Mouse (Mus musculus): ENCODE data around the gene BC030499. TPM values are rescaled to one million over a fixed set of nuclear protein-coding genes. Genes with fewer than 3 reads are reported as not detected.

The BC030499 gene
- polyA plus RNA-seq, 2 experiments, result 0.25 TPM; not detected in 1

DNA sequence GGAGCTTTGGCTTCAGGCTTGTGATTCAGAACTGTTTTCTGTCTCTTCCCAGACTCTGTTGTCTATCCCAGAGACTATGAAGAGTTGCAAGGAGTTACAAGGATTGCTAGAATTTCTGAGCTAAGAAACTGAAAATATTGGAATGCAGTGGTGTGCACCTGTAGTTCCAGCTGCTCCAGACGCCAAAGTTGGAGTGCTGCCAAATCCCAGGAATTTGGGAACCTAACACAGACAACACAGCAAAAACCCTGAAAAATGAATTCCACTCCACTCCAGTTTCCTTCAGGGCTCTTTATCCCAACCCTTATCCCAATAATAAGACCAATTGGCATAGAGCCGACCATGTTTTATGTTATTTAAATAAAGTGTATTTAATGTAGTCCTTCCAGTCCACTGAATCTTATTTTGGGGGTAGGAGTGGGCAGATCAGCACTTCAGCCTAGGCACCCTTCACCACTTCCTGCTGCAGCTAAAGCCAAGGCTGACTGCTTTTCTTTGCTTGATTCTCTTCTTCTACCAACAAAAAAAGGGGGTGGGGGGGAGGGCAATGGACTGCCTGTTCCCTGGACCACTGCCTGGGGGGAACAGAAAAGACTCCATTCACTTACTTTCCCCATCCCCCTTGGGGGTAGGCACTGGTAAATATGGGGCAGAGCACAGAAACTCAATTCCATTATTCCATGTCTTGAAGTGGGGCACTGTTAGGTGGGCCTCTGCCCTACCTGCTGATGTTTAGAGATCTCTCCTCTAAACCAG is 31.6 kb downstream of the BC030499 start:
- H3K4me2 ChIP-seq (ENCODE audit: low read depth), result peak overlapping the region; percentile 49

DNA sequence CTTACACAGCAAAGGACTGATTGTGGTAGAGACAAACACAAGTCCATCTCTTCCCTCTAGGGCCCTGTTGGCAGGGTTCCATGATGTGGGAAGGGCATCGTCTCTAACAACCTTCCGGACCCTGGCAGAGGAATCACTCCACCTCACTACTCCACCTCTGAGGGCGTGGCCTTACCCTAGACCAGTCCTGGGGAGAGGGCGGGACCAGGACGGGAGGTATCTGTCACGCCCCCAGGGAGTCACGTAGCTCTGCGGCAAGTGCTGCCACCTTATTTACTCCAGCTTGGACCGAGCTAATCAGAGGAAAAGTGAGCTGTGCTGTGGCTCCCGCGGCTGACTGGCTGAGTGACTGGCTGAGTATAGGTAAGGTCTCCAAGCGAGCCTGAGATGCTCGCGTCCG is 32.2 kb downstream of the BC030499 start, which contains the start of gene Aldoc:
Gene Aldoc (plus strand): TSS at position 109 of the 400 bp plus-strand sequence.
- peak; percentile 94 for ATAC-seq (ENCODE audit: insufficient read depth)

More for the DNA sequence above, 31.6 kb downstream of the BC030499 start:
- Histone ChIP-seq H3K9me3 (ENCODE audit: control insufficient read depth, low read length) (no peaks in the 10 kb centered on the region), H3K4me1 (replicated peaks; ENCODE audit: control insufficient read depth in 2 of 2, insufficient read depth in 2 of 2, low read length in 1 of 2) (peaks cover 6 to 9% of the 10 kb centered on the region in 2 experiments), H3K4me3 (ENCODE audit: insufficient read depth in 1 of 2, low read depth in 2 of 2, low read length in 2 of 2) (no peak overlapping the region), H3K9ac (replicated peaks) (no peak overlapping the region), H3K36me3 (replicated peaks; ENCODE audit: control insufficient read depth, insufficient read depth, low read depth) (peaks cover 54% of the 10 kb centered on the region), H3K27me3 (ENCODE audit: control insufficient read depth, insufficient read depth, low read length) (no peaks in the 10 kb centered on the region), H3K27ac (no peak overlapping the region)
- WGBS (ENCODE audit: insufficient replicate concordance), result 75% methylated on average over 2 of the region's 2 CpGs
- DNase-seq (ENCODE audit: low read depth in 3 of 3, low spot score in 3 of 3), result no peak
- no peak; the same call in 1 of the 2 replicates for ATAC-seq (ENCODE audit: insufficient read depth)
- TF ChIP-seq CTCF (IDR thresholded peaks at IDR 0.05; ENCODE audit: low read depth) (no peak), EP300 (IDR thresholded peaks at IDR 0.05; ENCODE audit: low read depth) (no peak)

DNA sequence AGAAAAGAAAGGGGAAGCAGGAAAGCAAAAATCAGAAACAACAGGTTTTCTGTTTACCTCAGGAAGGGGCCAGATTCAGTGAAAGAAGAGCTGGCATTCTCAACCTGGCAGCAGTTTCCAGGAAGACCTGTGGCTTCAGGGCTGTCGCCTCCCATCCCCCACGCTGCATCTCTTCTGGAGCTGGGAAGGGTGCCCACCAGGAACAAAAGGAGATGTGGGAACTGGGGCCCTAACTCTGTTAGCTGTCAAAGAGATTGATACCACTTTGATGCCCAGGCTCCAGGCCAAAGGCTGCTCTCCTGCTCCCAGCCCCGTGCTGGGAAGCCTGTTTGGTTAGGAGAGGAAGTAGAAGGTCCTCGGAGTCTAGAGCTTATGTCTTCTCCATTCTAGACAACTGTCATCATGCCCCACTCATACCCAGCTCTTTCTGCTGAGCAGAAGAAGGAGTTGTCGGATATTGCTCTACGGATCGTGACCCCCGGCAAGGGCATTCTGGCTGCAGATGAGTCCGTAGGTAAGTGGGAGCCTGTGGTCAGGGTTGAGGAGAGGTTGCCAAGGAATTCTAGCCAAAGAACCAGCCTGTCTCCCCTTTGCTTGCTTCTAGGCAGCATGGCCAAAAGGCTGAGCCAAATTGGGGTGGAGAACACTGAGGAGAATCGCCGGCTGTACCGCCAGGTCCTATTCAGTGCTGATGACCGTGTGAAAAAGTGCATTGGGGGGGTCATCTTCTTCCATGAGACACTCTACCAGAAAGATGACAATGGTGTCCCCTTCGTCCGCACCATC is 33.6 kb downstream of the BC030499 start:
- Histone ChIP-seq H3K36me3 (replicated peaks; ENCODE audit: control insufficient read depth, insufficient read depth, low read depth) (peaks cover 35% of the 10 kb centered on the region), H3K27ac (no peak overlapping the region), H3K27me3 (ENCODE audit: control insufficient read depth, insufficient read depth, low read length) (no peaks in the 10 kb centered on the region), H3K9me3 (ENCODE audit: control insufficient read depth, low read length) (no peaks in the 10 kb centered on the region), H3K4me3 (ENCODE audit: insufficient read depth in 1 of 2, low read depth in 2 of 2, low read length in 2 of 2) (no peak overlapping the region), H3K4me1 (replicated peaks; ENCODE audit: control insufficient read depth in 2 of 2, insufficient read depth in 2 of 2, low read length in 1 of 2) (peaks cover 8 to 13% of the 10 kb centered on the region in 2 experiments), H3K4me2 (ENCODE audit: low read depth) (no peak overlapping the region), H3K9ac (replicated peaks) (no peak overlapping the region)
- WGBS (ENCODE audit: insufficient replicate concordance), result 79% methylated on average over 15 of the region's 15 CpGs
- no peak for ATAC-seq (ENCODE audit: insufficient read depth)
- no peak for DNase-seq (ENCODE audit: low read depth in 3 of 3, low spot score in 3 of 3)
- TF ChIP-seq EP300 (IDR thresholded peaks at IDR 0.05; ENCODE audit: low read depth), result no peak
- TF ChIP-seq CTCF (IDR thresholded peaks at IDR 0.05; ENCODE audit: low read depth), result no peak

More for the DNA sequence above, 32.2 kb downstream of the BC030499 start, which contains the start of gene Aldoc:
- no peak within 1 kb of the TSS for H3K27ac ChIP-seq
- H3K27me3 ChIP-seq (ENCODE audit: control insufficient read depth, insufficient read depth, low read length), result no peaks in the 10 kb centered on the region
- H3K9me3 ChIP-seq (ENCODE audit: control insufficient read depth, low read length), result no peaks in the 10 kb centered on the region
- peak within 1 kb of the TSS; percentile 49 for H3K4me2 ChIP-seq (ENCODE audit: low read depth)
- under 1% methylated on average over 15 of the region's 15 CpGs for WGBS (ENCODE audit: insufficient replicate concordance)
- H3K4me1 ChIP-seq (replicated peaks; ENCODE audit: control insufficient read depth in 2 of 2, insufficient read depth in 2 of 2, low read length in 1 of 2), result peaks cover 6 to 9% of the 10 kb centered on the region in 2 experiments
- TF ChIP-seq EP300 (IDR thresholded peaks at IDR 0.05; ENCODE audit: low read depth), result no peak
- 0 out of 2 replicates have a peak, but pooled peaks have one; percentile 24 for TF ChIP-seq CTCF (IDR thresholded peaks at IDR 0.05; ENCODE audit: low read depth)
- DNase-seq (ENCODE audit: low read depth in 3 of 3, low spot score in 3 of 3), result peak; percentile 79 to 85 (median 80)
- peaks cover 48% of the 10 kb centered on the region for H3K36me3 ChIP-seq (replicated peaks; ENCODE audit: control insufficient read depth, insufficient read depth, low read depth)
- no peak within 1 kb of the TSS; the same call in 1 of the 2 replicates for H3K9ac ChIP-seq (replicated peaks)
- H3K4me3 ChIP-seq (ENCODE audit: insufficient read depth in 1 of 2, low read depth in 2 of 2, low read length in 2 of 2), result peak within 1 kb of the TSS in 1 of 2 experiments; percentile 14; a peak in 2 of 4 replicates

DNA sequence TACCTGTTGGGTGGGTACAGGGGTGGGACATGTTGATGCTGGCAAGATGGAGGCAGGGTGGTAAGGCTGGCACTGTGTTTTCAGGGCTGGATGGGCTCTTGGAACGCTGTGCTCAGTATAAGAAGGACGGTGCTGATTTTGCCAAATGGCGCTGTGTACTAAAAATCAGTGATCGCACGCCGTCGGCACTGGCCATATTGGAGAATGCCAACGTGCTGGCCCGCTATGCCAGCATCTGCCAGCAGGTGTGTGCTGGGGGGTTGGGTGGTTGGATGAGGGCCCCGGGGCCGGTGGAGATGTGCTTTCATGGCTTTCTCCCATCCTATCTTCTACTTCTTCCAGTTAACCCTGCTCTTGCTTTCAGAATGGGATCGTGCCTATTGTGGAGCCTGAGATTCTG is 34.3 kb downstream of the BC030499 start:
- Histone ChIP-seq H3K4me1 (replicated peaks; ENCODE audit: control insufficient read depth in 2 of 2, insufficient read depth in 2 of 2, low read length in 1 of 2) (peaks cover 10 to 13% of the 10 kb centered on the region in 2 experiments), H3K27ac (no peak overlapping the region), H3K9ac (replicated peaks) (no peak overlapping the region), H3K36me3 (replicated peaks; ENCODE audit: control insufficient read depth, insufficient read depth, low read depth) (peaks cover 27% of the 10 kb centered on the region), H3K27me3 (ENCODE audit: control insufficient read depth, insufficient read depth, low read length) (no peaks in the 10 kb centered on the region), H3K9me3 (ENCODE audit: control insufficient read depth, low read length) (no peaks in the 10 kb centered on the region), H3K4me2 (ENCODE audit: low read depth) (no peak overlapping the region), H3K4me3 (ENCODE audit: insufficient read depth in 1 of 2, low read depth in 2 of 2, low read length in 2 of 2) (no peak overlapping the region)
- ATAC-seq (ENCODE audit: insufficient read depth) (no peak), DNase-seq (ENCODE audit: low read depth in 3 of 3, low spot score in 3 of 3) (no peak)
- 86% methylated on average over 12 of the region's 12 CpGs for WGBS (ENCODE audit: insufficient replicate concordance)
- TF ChIP-seq EP300 (IDR thresholded peaks at IDR 0.05; ENCODE audit: low read depth) (no peak), CTCF (IDR thresholded peaks at IDR 0.05; ENCODE audit: low read depth) (peak; percentile 17; the same call in 1 of the 2 replicates)
